Mouse (Mus musculus) heart, postnatal 0 days (tissue): ENCODE measurements around the gene Igflr1. TPM values are rescaled to one million over a fixed set of nuclear protein-coding genes. Genes with fewer than 3 reads are reported as not detected.
A peak's percentile ranks its signal among the peaks of the same experiment; 100 is the strongest.

Source experiments
- ATAC-seq: fragments of 200-750 bp; cut with Nextera tagmentation; 2 replicates; pipeline ENCODE4 v1.8.0; 2017; ENCODE audit warnings: low read depth, moderate number of reproducible peaks, moderate library complexity; ENCODE audit not compliant: insufficient read depth
- DNase-seq: peaks from one replicate; pipeline ENCODE4 v3.0.0-alpha.2; 2016; ENCODE audit warnings: low spot score
- H3K27ac ChIP-seq: fragments of 300-500 bp; sonication (generic); 2 replicates; pipeline ENCODE4 v1.5.1; 2014; ENCODE audit warnings: low read depth, mild to moderate bottlenecking
- H3K27me3 ChIP-seq: fragments of 300-500 bp; sonication (generic); 2 replicates; pipeline ENCODE4 v1.6.1; 2014; ENCODE audit warnings: low read length, mixed read lengths; ENCODE audit not compliant: control insufficient read depth, insufficient read depth
- H3K36me3 ChIP-seq: fragments of 300-500 bp; sonication (generic); replicated peaks from 2 replicates; pipeline ENCODE4 v1.6.1; 2014; ENCODE audit warnings: low read length, mixed read lengths; ENCODE audit not compliant: control insufficient read depth, insufficient read depth
- H3K4me1 ChIP-seq: fragments of 300-500 bp; sonication (generic); 2 replicates; pipeline ENCODE4 v1.6.1; 2014; ENCODE audit warnings: antibody characterized with exemption; ENCODE audit not compliant: control insufficient read depth, insufficient read depth
- H3K4me2 ChIP-seq: fragments of 300-500 bp; sonication (generic); 2 replicates; pipeline ENCODE4 v1.6.1; 2014; ENCODE audit warnings: low read depth, mild to moderate bottlenecking, low read length, moderate library complexity
- H3K4me3 ChIP-seq: fragments of 300-500 bp; sonication (generic); 2 replicates; pipeline ENCODE4 v1.5.1; 2014; ENCODE audit warnings: low read depth, low read length
- H3K9ac ChIP-seq: fragments of 300-500 bp; sonication (generic); replicated peaks from 2 replicates; pipeline ENCODE4 v1.6.1; 2014; ENCODE audit warnings: low read depth, low read length, mixed read lengths
- H3K9me3 ChIP-seq: fragments of 300-500 bp; sonication (generic); replicated peaks from 2 replicates; pipeline ENCODE4 v1.6.1; 2016; ENCODE audit warnings: low read length; ENCODE audit not compliant: control insufficient read depth
- CTCF ChIP-seq: IDR thresholded peaks from 2 replicates; pipeline ENCODE4 v1.5.1; 2016; ENCODE audit warnings: antibody characterized with exemption, control low read depth, low read depth
- EP300 ChIP-seq: IDR thresholded peaks from 2 replicates; pipeline ENCODE4 v1.6.1; 2016; ENCODE audit warnings: antibody characterized with exemption, low read depth
- WGBS: fragments of 180-500 bp; shearing (Covaris S2); extraction: QIAGEN DNeasy Blood & Tissue Kit; methylation state at CpG from one replicate; pipeline ENCODE4 v1.1.7; 2014; 5-methylcytosine and 5-hydroxymethylcytosine counted together
- polyA plus RNA-seq: library from polyadenylated mRNA; unstranded; fragments of >200 nt; fragmentation: Nextera tagmentation; extraction: Ambion mirVana; gene quantifications from 2 replicates; pipeline ENCODE4 v1.2.1, GENCODE M21; 2015
- total RNA-seq: library from RNA; depleted of rRNA; stranded (reverse); fragments of >200 nt; gene quantifications from 2 replicates; pipeline ENCODE4 v1.2.3, GENCODE M21; 2014; ENCODE audit warnings: low replicate concordance

The Igflr1 gene
- total and polyA plus RNA-seq, 2 experiments from 2014 or later = 0.94 to 3.3 TPM

DNA sequence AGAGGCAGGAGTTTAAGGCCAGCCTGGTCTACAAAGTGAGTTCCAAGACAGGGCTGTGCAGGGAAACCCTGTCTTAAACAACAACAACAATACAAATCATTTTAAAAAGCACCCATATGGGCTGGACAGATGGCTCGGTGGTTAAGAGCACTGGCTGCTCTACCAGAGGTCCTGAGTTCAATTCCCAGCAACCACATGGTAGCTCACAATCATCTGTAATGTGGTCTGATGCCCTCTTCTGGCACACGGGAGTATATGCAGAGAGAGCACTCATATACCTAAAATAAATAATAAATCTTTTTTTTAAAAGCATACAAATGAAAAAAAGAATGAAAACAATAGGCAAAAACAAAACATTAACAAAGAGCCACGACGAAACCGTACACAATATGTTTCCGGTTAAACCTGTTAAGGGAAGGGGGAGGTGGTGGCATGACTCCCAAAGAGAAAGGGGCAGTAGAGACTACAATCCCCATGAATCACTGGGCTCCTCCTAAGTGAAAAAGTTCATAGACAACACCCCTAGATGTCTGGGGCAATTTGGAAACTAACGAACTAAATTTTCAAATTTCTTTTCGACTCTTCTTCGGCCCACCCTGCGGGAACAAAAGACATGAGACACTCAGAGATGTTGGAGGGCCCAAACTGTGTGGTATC lies 13.7 kb upstream of the Igflr1 start:
- H3K4me1 ChIP-seq = 0 out of 2 replicates have a peak, but pooled peaks cover 5% of the 10 kb centered on the region
- H3K9me3 ChIP-seq = no peaks in the 10 kb centered on the region
- H3K4me2 ChIP-seq = peak overlapping the region; percentile 79
- under 1% methylated on average over 10 of the region's 10 CpGs for WGBS
- no peaks in the 10 kb centered on the region for H3K27me3 ChIP-seq
- peaks cover 32% of the 10 kb centered on the region for H3K36me3 ChIP-seq
- TF ChIP-seq EP300 (no peak), CTCF (peak; percentile 49)
- peak overlapping the region; percentile 80 for H3K4me3 ChIP-seq
- peak overlapping the region; percentile 97 for H3K27ac ChIP-seq
- ATAC-seq = peak; percentile 53
- DNase-seq = peak; percentile 82
- H3K9ac ChIP-seq = peak overlapping the region; percentile 55

DNA sequence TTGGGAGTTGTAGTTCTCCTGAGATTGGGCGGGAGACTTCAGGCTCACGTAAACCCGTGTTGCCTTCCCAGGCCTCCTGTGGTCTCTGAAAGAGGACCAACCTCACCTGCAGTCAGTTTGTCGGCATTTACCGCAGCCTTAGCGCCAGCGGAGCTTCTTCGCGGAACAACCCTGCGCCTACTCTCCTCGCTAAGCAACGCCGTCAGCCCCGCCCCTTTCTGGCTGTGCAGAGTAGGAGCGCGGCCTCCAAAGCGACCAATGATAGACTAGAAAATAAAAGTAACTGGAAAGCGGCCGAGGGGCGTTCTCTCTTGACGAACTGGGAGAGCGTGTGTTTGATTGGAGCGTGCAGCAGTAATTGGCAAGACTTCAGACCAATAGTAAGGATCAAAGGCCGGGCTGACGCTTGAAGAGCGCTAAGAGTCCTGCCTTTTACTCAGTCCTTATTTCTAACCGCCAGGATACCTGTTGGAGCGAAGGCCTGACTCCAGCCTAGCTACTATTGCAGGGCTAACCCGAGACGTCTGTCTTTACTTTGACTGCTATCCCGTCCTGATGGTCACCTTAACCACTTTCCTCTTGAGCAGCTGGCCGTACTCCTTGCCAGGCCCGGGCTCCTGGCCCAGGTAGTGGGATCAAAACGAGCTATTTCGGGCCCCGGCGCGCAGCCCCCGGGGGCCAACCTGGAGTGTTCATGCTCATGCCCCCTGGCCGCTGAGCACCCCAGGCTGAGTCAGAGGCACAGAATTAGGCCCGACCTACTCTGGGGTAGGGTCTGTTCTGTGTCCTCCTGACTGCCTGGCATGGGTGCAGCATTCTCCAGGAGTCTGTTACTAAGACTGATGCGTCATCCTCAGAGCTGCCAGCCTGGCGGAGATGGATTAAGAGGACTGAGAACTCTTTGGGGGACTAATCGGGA lies 12.9 kb upstream of the Igflr1 start, which contains the start of the genes Hspb6 and Proser3:
TSS of gene Hspb6 (plus strand) at position 77 of the 919 bp plus-strand sequence.
TSS of gene Proser3 (minus strand) at position 198 of the 919 bp plus-strand sequence.
- peak; percentile 91 for ATAC-seq

DNA sequence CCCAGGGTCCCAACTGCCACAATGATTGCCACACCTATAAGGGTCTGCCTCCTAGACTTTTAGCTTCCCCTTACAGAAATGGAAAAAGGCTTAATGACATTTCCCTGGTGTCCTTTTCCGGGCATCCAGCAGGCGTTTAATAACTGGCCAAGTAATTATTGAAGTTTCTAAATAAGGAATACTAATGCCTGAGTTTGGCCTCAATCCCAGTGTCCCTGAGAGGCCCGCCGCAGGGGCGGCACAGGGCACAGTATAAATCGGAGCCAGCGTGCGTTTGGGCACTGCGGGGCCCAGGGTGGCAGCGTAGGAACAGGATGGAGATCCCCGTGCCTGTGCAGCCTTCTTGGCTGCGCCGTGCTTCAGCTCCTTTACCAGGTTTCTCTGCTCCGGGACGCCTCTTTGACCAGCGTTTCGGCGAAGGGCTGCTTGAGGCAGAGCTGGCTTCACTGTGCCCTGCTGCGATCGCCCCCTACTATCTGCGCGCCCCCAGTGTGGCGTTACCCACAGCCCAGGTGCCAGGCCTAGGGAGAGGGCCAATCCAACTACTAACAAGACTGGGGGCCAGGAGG lies 12.1 kb upstream of the Igflr1 start:
- Histone ChIP-seq H3K4me3 (peak overlapping the region; percentile 80), H3K27me3 (no peaks in the 10 kb centered on the region), H3K36me3 (peaks cover 34% of the 10 kb centered on the region), H3K4me1 (peaks cover 7% of the 10 kb centered on the region), H3K27ac (peak overlapping the region; percentile 97), H3K9ac (peak overlapping the region; percentile 79), H3K4me2 (peak overlapping the region; percentile 79), H3K9me3 (no peaks in the 10 kb centered on the region)
- 1% methylated on average over 23 of the region's 23 CpGs for WGBS
- DNase-seq (peak; percentile 76), ATAC-seq (peak; percentile 64)
- TF ChIP-seq EP300 (no peak), CTCF (no peak)

More for the DNA sequence above, 12.9 kb upstream of the Igflr1 start, which contains the start of the genes Hspb6 and Proser3:
- WGBS = under 1% methylated on average over 44 of the region's 44 CpGs
- Histone ChIP-seq H3K4me1 (0 out of 2 replicates have a peak, but pooled peaks cover 5% of the 10 kb centered on the region), H3K27me3 (no peaks in the 10 kb centered on the region), H3K4me2 (peak within 1 kb of the TSS; percentile 79), H3K9ac (peak within 1 kb of the TSS; percentile 79), H3K9me3 (no peaks in the 10 kb centered on the region), H3K4me3 (peak within 1 kb of the TSS; percentile 80), H3K36me3 (peaks cover 37% of the 10 kb centered on the region), H3K27ac (peak within 1 kb of the TSS; percentile 97)
- peak; percentile 99 for DNase-seq
- TF ChIP-seq CTCF = no peak
- TF ChIP-seq EP300 = peak; percentile 46; the same call in 1 of the 2 replicates

DNA sequence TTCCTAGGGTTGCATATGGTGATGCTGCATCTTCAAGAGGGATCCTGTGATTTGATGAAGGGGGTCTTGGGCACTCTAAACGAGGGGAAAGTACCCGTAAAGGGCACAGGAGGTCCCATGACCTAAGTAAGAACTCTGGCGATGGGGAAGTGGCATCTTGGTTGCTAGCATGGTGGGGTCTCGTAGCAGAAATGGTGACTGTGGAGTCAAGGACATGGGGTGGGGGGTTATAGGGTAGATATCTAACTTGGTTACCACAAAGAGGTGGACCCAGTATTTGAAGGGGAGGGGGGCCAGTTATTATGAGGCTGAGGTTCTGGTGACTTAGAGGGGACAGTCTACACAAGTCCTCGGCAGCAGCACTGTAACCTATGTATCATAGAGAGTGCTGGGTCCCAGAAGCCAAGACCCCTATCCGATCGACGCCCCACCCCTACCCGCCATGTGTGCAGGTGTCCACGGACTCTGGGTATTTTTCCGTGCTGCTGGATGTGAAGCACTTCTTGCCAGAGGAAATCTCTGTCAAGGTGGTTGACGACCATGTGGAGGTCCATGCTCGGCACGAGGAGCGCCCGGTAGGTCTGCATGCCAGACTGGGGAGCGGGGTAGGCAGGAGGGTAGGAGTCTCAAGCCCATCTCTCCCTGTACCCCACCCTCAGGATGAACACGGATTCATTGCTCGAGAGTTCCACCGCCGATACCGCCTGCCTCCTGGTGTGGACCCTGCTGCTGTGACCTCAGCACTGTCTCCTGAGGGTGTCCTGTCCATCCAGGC lies 11.2 kb upstream of the Igflr1 start:
- Histone ChIP-seq H3K4me1 (peaks cover 16% of the 10 kb centered on the region), H3K27ac (peak overlapping the region; percentile 97), H3K36me3 (peaks cover 29% of the 10 kb centered on the region), H3K9me3 (no peaks in the 10 kb centered on the region), H3K4me2 (peak overlapping the region; percentile 79), H3K9ac (peak overlapping the region; percentile 79), H3K27me3 (no peaks in the 10 kb centered on the region), H3K4me3 (peak overlapping the region; percentile 80)
- WGBS = 79% methylated on average over 22 of the region's 22 CpGs
- no peak for DNase-seq
- no peak for ATAC-seq
- TF ChIP-seq EP300 (0 out of 2 replicates have a peak, but pooled peaks have one; percentile 27), CTCF (no peak)
